Mouse (Mus musculus) left cerebral cortex, adult 18-20 months (tissue): Measurements from ENCODE around the gene Trim14. TPM values are rescaled to one million over a fixed set of nuclear protein-coding genes. Genes with fewer than 3 reads are reported as not detected.
A peak's percentile ranks its signal among the peaks of the same experiment; 100 is the strongest.

Experiments
- DNase-seq, 2 experiments: peaks; one replicate each; pipeline ENCODE4 v3.0.0; 2021 to 2022; ENCODE audit warnings: low spot score in 2 of 2, mixed read lengths in 1 of 2
- total RNA-seq, 2 experiments: library from RNA; stranded (reverse); gene quantifications; 2 replicates each; pipeline ENCODE4 v1.2.3; 2021

Gene Trim14
- total RNA-seq, 2 experiments from 2014 or later: 0.74 to 1.3 TPM

GRCm38 (mm10) chr4:46529722-46530121, 6.2 kb downstream of the Trim14 start:
- no peak for DNase-seq

- no peak for DNase-seq
These were observed 8.4 kb downstream of the Trim14 start for GRCm38 (mm10) chr4:46527558-46527926.

- DNase-seq: no peak
These were observed 9.0 kb downstream of the Trim14 start for GRCm38 (mm10) chr4:46526798-46527557.

GRCm38 (mm10) chr4:46526226-46526625, 9.7 kb downstream of the Trim14 start:
- DNase-seq: no peak

- no peak for DNase-seq
These were observed 12.6 kb downstream of the Trim14 start for GRCm38 (mm10) chr4:46523324-46523723.

- no peak for DNase-seq
These were observed 14.5 kb downstream of the Trim14 start for GRCm38 (mm10) chr4:46521457-46521856.

GRCm38 (mm10) chr4:46520491-46520890, 15.4 kb downstream of the Trim14 start:
- DNase-seq: no peak

GRCm38 (mm10) chr4:46507736-46508460, 28.0 kb downstream of the Trim14 start:
- DNase-seq: peak; percentile 70 to 74

- peak; percentile 91 to 95 for DNase-seq
These were observed 28.9 kb downstream of the Trim14 start for GRCm38 (mm10) chr4:46506801-46507610.

- DNase-seq: no peak
These were observed 30.4 kb downstream of the Trim14 start for GRCm38 (mm10) chr4:46505361-46506057.

- no peak for DNase-seq
These were observed 32.1 kb downstream of the Trim14 start for GRCm38 (mm10) chr4:46503881-46504280.

- DNase-seq: no peak
These were observed 33.1 kb downstream of the Trim14 start for GRCm38 (mm10) chr4:46502606-46503502.

- peak; percentile 39 to 61 for DNase-seq
These were observed 37.0 kb downstream of the Trim14 start for GRCm38 (mm10) chr4:46498976-46499375.

GRCm38 (mm10) chr4:46498511-46498910, 37.4 kb downstream of the Trim14 start:
- no peak for DNase-seq

GRCm38 (mm10) chr4:46497286-46497892, 38.6 kb downstream of the Trim14 start:
- DNase-seq: peak; percentile 71 to 85

- DNase-seq: no peak
These were observed 40.4 kb downstream of the Trim14 start for GRCm38 (mm10) chr4:46495543-46495942.

- no peak for DNase-seq
These were observed 42.9 kb downstream of the Trim14 start for GRCm38 (mm10) chr4:46493071-46493470.

- DNase-seq: peak; percentile 88 to 96
These were observed 46.7 kb downstream of the Trim14 start, which contains the start of gene Nans for GRCm38 (mm10) chr4:46489028-46489925. TSS of gene Nans (plus strand) at chr4:46489248.
